Mouse (Mus musculus) kidney, embryonic 16.5 days (tissue): Measurements from ENCODE around the gene Dgke. TPM values are rescaled to one million over a fixed set of nuclear protein-coding genes. Genes with fewer than 3 reads are reported as not detected.

Experiments
- ATAC-seq: fragments of 200-750 bp; cut with Nextera tagmentation; 2 replicates; pipeline ENCODE4 v1.8.0; 2017; ENCODE audit warnings: moderate TSS enrichment; ENCODE audit not compliant: low FRiP score, low TSS enrichment
- H3K27ac ChIP-seq: fragments of 300-500 bp; sonication (generic); 2 replicates; pipeline ENCODE4 v1.5.1; 2014; ENCODE audit warnings: low read length
- H3K27me3 ChIP-seq: fragments of 300-500 bp; sonication (generic); 2 replicates; pipeline ENCODE4 v1.6.1; 2014; ENCODE audit warnings: low read length, control low read depth, mixed read lengths; ENCODE audit not compliant: insufficient read depth
- H3K36me3 ChIP-seq: fragments of 300-500 bp; sonication (generic); 2 replicates; pipeline ENCODE4 v1.6.1; 2014; ENCODE audit warnings: low read length, control low read depth, mixed read lengths; ENCODE audit not compliant: insufficient read depth
- H3K4me1 ChIP-seq: fragments of 300-500 bp; sonication (generic); 2 replicates; pipeline ENCODE4 v1.6.1; 2014; ENCODE audit warnings: low read length, control low read depth, mixed read lengths; ENCODE audit not compliant: insufficient read depth
- H3K4me2 ChIP-seq: fragments of 300-500 bp; sonication (generic); replicated peaks from 2 replicates; pipeline ENCODE4 v1.6.1; 2014; ENCODE audit warnings: low read depth, low read length
- H3K4me3 ChIP-seq: fragments of 300-500 bp; sonication (generic); 2 replicates; pipeline ENCODE4 v1.5.1; 2014; ENCODE audit warnings: mild to moderate bottlenecking, low read length
- H3K9ac ChIP-seq: fragments of 300-500 bp; sonication (generic); replicated peaks from 2 replicates; pipeline ENCODE4 v1.6.1; 2014; ENCODE audit warnings: low read length
- H3K9me3 ChIP-seq: fragments of 300-500 bp; sonication (generic); 2 replicates; pipeline ENCODE4 v1.6.1; 2016; ENCODE audit warnings: low read length, control low read depth
- WGBS: fragments of 180-500 bp; shearing (Covaris S2); extraction: QIAGEN DNeasy Blood & Tissue Kit; methylation state at CpG from one replicate; pipeline ENCODE4 v1.1.7; 2014; 5-methylcytosine and 5-hydroxymethylcytosine counted together
- polyA plus RNA-seq: library from polyadenylated mRNA; unstranded; fragments of >200 nt; fragmentation: Nextera tagmentation; extraction: Ambion mirVana; gene quantifications from 2 replicates; pipeline ENCODE4 v1.2.1, GENCODE M21; 2015

The Dgke gene
- polyA plus RNA-seq, 1 experiment from 2014 or later = 4.0 TPM

DNA sequence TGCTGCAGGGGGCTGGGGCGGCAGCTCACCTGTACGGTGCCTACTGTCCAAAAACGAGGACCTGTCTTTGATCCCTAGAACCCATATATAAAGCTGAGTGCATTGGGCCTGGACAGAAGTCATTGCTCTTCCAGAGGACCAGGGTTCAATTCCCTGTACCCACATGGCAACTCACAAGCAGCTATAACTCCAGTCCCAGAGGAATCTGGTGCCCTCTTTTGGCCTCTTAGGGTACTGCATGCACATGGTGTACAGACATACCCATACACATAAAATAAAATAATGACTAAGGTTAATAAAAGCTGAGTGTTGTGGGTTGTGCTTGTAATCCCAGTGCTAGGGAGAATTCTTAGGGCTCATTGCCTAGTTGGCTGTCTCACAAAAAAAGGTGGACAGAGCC is 1.4 kb downstream of the Dgke start:
- WGBS = 98% methylated on average over 3 of the region's 3 CpGs
- Histone ChIP-seq H3K4me3 (no peak overlapping the region), H3K4me2 (no peak overlapping the region), H3K9ac (no peak overlapping the region), H3K27me3 (no peaks in the 10 kb centered on the region), H3K36me3 (no peaks in the 10 kb centered on the region), H3K4me1 (no peaks in the 10 kb centered on the region), H3K9me3 (0 out of 2 replicates have a peak, but pooled peaks cover 4% of the 10 kb centered on the region), H3K27ac (no peak overlapping the region)
- no peak for ATAC-seq

DNA sequence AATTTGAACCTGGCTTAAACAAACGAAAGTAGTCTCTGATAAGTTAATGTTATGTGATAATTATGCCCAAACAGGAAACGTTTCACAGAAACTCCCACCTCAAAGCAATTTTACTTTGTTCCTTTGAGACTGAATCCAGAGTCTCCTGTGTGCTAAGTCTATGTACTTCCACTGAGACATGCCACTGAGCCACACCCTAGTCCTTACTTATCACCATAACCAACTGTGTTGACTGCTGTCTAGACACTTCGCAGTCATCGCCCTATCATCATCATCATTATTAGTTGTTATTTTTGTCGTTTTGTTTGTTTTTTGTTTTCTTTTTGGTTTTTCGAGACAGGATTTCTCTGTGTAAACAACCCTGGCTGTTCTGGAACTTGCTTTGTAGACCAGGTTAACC is 2.3 kb downstream of the Dgke start:
- WGBS = 81% methylated on average over 6 of the region's 6 CpGs

DNA sequence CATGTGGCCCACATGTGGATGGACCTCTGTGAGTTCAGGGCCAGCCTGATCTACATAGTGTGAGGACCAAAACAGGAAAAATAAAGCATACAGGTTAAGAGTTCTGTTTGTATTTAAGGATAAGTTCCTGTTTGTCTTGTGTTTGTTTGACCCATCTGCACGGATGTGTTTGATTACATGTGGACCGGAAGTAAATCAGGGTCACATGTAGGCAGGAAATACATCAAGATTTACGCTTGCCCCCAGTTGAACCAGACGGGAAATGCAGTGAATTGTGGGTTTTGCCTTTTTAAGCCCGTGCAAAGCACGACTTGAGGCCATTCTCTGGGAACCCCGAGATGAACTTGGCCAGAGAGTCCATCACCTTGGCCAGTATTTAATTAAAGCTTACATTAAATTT is 5.3 kb downstream of the Dgke start:
- Histone ChIP-seq H3K4me3 (no peak overlapping the region), H3K4me2 (no peak overlapping the region), H3K27ac (no peak overlapping the region), H3K9me3 (0 out of 2 replicates have a peak, but pooled peaks cover 4% of the 10 kb centered on the region), H3K9ac (no peak overlapping the region), H3K36me3 (no peaks in the 10 kb centered on the region), H3K27me3 (no peaks in the 10 kb centered on the region), H3K4me1 (peaks cover 15% of the 10 kb centered on the region)
- no peak for ATAC-seq
- 53% methylated on average over 7 of the region's 7 CpGs for whole genome bisulfite sequencing

More for the DNA sequence above, 2.3 kb downstream of the Dgke start:
- H3K4me2 ChIP-seq = no peak overlapping the region
- ATAC-seq = no peak
- 0 out of 2 replicates have a peak, but pooled peaks cover 4% of the 10 kb centered on the region for H3K9me3 ChIP-seq
- H3K4me3 ChIP-seq = no peak overlapping the region
- no peak overlapping the region for H3K27ac ChIP-seq
- H3K27me3 ChIP-seq = no peaks in the 10 kb centered on the region
- H3K9ac ChIP-seq = no peak overlapping the region
- peaks cover 6% of the 10 kb centered on the region for H3K4me1 ChIP-seq
- H3K36me3 ChIP-seq = no peaks in the 10 kb centered on the region

DNA sequence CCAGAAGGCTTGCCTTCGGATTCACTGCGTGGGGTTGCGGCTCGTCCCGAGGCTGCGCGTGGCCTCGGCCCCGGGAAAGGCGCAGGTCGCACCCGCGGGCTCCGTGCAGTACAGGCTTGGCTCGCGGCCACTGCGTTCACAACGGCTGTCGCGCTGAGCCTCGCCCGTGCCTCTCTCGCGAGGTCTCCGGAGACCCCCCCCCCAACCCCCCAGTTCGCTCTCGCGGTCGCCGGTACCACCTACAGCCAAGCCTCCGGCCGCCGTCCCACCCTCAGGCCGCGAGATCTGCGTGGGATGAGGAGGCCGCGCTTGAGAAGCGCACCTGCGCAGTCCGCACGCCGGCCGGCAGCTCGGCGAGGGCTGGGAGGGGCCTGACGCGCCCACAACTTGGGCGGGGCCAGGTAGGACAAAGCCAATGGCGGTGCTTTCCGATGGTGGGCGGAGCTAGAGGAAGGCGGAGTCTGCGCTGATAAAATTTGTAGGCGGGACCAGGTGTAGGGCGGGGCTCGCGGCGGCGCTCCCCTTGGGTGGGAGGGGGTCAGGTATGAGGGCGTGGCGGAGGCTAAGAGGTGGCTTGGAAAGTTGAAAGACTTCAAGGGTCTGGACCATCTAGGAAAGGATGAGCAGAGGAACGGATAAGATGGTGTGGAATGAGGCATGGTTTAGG is 6.1 kb downstream of the Dgke start:
- peaks cover 15% of the 10 kb centered on the region for H3K4me1 ChIP-seq
- H3K9me3 ChIP-seq = 0 out of 2 replicates have a peak, but pooled peaks cover 4% of the 10 kb centered on the region
- peak overlapping the region; percentile 76 for H3K4me2 ChIP-seq
- peak overlapping the region; percentile 62 for H3K27ac ChIP-seq
- WGBS = under 1% methylated on average over 63 of the region's 63 CpGs
- H3K36me3 ChIP-seq = no peaks in the 10 kb centered on the region
- ATAC-seq = peak; percentile 95
- peak overlapping the region; percentile 86 for H3K9ac ChIP-seq
- no peaks in the 10 kb centered on the region for H3K27me3 ChIP-seq
- H3K4me3 ChIP-seq = peak overlapping the region; percentile 90

DNA sequence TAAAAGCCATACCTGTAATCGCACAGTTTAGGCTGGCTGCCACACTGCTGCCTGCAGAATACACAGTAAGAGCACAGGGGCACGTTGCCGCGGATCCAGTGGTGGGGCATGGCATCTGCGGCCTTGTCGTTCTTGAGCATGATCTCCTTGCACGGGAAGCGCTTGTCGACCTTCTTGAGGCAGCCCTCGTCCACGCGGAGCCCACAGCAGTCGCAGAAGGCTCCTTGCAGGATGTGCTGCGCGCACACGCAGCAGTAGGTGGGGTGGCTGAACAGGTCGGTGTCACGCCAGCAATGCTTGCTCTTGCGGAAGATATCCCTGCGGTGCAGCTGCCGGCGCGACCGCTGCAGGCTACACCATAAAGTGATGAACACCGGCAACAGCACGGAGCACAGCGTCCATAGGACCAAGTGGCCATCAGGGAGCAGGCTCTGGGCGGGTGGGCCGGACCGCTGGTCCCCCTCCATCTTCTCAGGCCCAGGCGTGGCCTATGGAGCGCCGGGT is 6.7 kb downstream of the Dgke start:
- whole genome bisulfite sequencing = under 1% methylated on average over 32 of the region's 33 CpGs
- 0 out of 2 replicates have a peak, but pooled peaks have one; percentile 33 for ATAC-seq

DNA sequence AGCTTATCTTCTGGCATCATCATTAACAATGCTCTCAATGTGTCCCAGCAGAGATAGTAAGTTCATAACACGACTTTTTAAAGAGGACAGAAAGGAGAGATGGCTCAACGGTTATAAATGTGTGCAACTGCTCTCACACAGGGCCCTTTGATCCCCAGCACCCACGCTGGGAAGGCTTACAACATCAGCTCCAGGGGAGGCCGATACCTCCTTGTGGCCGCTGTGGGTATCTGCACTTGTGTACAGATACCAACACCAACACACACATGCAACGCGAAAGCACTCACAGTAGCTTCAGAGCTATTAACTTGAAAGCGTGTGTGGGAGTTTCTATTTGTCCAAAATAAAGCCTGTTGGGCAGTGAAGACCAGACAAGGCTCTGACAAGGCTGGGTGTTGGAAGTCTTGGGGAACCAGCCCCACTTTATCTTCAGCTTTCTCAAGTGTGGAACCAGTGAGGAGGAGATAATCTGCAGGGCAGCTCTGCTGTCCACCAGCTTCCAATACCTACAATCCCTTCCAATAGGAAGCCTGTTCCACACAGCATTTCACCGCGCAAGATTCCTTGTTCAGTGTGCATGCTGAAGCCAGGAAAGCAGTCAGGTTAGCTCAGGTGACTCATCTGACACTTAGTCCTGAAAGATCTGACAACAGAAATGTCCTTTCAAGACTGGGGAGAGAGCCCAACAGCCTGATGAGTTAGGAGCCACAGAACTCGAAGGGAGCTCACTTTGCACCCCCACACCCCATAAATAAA is 8.0 kb downstream of the Dgke start:
- peak overlapping the region; percentile 90 for H3K4me3 ChIP-seq
- no peaks in the 10 kb centered on the region for H3K9me3 ChIP-seq
- no peak overlapping the region for H3K27ac ChIP-seq
- peak overlapping the region; percentile 76 for H3K4me2 ChIP-seq
- peaks cover 15% of the 10 kb centered on the region for H3K4me1 ChIP-seq
- H3K36me3 ChIP-seq = peaks cover 5% of the 10 kb centered on the region; the same call in 1 of the 2 replicates
- no peaks in the 10 kb centered on the region for H3K27me3 ChIP-seq
- 64% methylated on average over 11 of the region's 11 CpGs for WGBS
- ATAC-seq = no peak
- H3K9ac ChIP-seq = no peak overlapping the region; the same call in 1 of the 2 replicates

More for the DNA sequence above, 6.7 kb downstream of the Dgke start:
- H3K27ac ChIP-seq = peak overlapping the region; percentile 62
- peak overlapping the region; percentile 86 for H3K9ac ChIP-seq
- H3K4me3 ChIP-seq = peak overlapping the region; percentile 90
- H3K36me3 ChIP-seq = no peaks in the 10 kb centered on the region
- no peaks in the 10 kb centered on the region for H3K9me3 ChIP-seq
- peaks cover 15% of the 10 kb centered on the region for H3K4me1 ChIP-seq
- H3K27me3 ChIP-seq = no peaks in the 10 kb centered on the region
- peak overlapping the region; percentile 76 for H3K4me2 ChIP-seq

DNA sequence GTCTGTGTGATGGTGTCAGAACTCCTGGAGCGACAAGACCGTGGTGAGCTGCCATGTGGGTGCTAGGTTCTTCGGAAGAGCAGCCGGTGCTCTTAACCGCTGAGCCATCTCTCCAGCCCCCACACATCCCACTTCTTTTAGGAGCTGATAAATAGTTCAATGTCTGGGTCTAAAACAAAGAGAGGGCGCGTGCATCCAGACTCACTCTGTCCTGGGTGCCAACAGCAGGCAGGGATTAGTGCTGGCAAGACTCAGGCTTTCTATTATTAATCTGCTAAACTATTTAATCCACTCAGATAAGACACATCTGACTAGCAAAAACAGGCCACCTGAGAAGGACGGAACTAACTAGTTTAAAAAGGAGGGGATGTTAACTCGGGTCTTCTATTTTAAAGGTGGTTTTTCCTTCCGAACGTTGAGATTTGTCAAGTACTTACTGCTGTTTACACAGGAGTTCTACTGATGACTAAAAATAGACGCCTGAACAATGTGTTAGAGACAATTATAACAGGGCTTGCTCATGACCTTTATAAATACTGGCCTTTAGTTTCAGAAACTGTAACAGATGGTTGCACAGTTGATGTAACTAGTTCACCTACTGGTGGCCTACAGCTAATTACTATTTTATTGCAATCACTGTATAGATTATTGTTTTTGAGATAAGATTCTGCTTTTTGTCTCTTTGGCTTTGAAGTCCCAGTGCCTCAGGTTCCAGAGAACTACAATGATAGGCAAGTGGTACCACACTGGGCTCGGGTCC is 10.5 kb downstream of the Dgke start:
- ATAC-seq = no peak
- peaks cover 15% of the 10 kb centered on the region for H3K4me1 ChIP-seq
- H3K27me3 ChIP-seq = no peaks in the 10 kb centered on the region
- H3K9ac ChIP-seq = no peak overlapping the region
- no peak overlapping the region for H3K4me3 ChIP-seq
- H3K4me2 ChIP-seq = no peak overlapping the region
- peaks cover 6% of the 10 kb centered on the region; the same call in 1 of the 2 replicates for H3K36me3 ChIP-seq
- 84% methylated on average over 13 of the region's 13 CpGs for WGBS
- H3K9me3 ChIP-seq = no peaks in the 10 kb centered on the region
- H3K27ac ChIP-seq = no peak overlapping the region

DNA sequence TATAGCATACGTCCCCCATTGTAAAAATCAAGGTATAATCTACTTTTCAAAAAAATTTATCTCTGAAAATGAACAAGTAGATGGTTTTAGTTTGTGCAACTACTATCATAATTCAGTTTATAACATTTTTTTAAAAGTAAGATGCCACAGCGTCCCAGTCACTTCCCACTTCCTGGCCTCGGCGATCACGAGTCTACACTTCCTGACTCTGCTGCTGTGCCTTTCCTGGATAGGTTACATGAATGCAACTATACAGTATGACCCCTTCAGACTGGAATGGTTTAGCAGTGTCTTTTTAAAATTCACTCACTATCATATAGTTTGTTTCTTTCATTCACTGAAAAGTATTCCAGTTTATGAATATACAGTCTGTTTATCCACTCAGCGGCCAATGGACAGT is 14.9 kb downstream of the Dgke start:
- no peak for ATAC-seq
- H3K4me3 ChIP-seq = no peak overlapping the region
- WGBS = 83% methylated on average over 6 of the region's 6 CpGs
- H3K9ac ChIP-seq = no peak overlapping the region
- no peaks in the 10 kb centered on the region for H3K9me3 ChIP-seq
- H3K36me3 ChIP-seq = peaks cover 33% of the 10 kb centered on the region
- no peak overlapping the region for H3K27ac ChIP-seq
- H3K27me3 ChIP-seq = no peaks in the 10 kb centered on the region
- no peaks in the 10 kb centered on the region for H3K4me1 ChIP-seq
- H3K4me2 ChIP-seq = no peak overlapping the region

DNA sequence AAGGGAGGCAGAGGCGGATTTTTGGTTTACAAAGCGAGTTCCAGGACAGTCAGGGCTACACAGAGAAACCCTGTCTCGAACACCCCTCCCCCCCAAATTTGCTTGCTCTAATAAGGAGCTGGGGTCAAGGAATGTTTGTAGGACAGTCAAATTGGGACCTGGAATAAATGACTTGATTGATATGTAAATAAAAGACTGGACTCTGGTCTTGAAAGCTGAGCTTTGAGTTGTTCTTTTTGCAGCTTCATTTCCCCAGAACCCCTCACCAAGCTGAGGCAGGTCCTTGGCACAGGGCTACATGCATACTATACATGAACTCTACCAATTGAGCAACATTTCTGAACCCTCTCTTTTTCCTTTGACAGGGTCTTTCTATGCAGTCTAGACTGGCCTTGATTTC is 20.6 kb downstream of the Dgke start:
- Histone ChIP-seq H3K27ac (no peak overlapping the region), H3K4me3 (no peak overlapping the region), H3K9ac (no peak overlapping the region), H3K36me3 (peaks cover 65% of the 10 kb centered on the region), H3K27me3 (no peaks in the 10 kb centered on the region), H3K4me1 (no peaks in the 10 kb centered on the region), H3K9me3 (peaks cover 11% of the 10 kb centered on the region), H3K4me2 (no peak overlapping the region)
- ATAC-seq = no peak
- WGBS = 94% methylated on average over 3 of the region's 3 CpGs
